8 mouse cellular contexts compared by ENCODE assay signal in genomic region chr2:118491281-118491731, GRCm38 (mm10). TPM values are rescaled to one million over a fixed set of nuclear protein-coding genes. Genes with fewer than 3 reads are reported as not detected.
DNase-seq lines count a peak whose midpoint lies in the region; TF ChIP-seq lines count a peak whose summit lies in the region.

No protein-coding gene starts in this region.

- no peak for TF ChIP-seq CTCF in bone marrow, adult 2 months (IDR thresholded peaks at IDR 0.05; ENCODE audit: control insufficient read depth, insufficient read depth, low read length)

- DNase-seq in layer of hippocampus, adult 9-11 months = peak; percentile 66
- DNase-seq in layer of hippocampus, adult 11-12 months (ENCODE audit: low spot score) = no peak
- peak; percentile 49 for DNase-seq in kidney, adult 9 months
- DNase-seq in lung, postnatal 10 days = peak; percentile 66
- peak; percentile 79 to 84 for DNase-seq in thymus, postnatal 36 days
- no peak for DNase-seq in urinary bladder, postnatal 10 days (ENCODE audit: low spot score)
- no peak for DNase-seq in urinary bladder, postnatal 4 days (ENCODE audit: low spot score in 2 of 2)

- TF ChIP-seq POLR2A in bone marrow, adult 2 months (IDR thresholded peaks at IDR 0.05; ENCODE audit: borderline replicate concordance, control insufficient read depth, low read depth, low read length) = 0 out of 2 replicates have a peak, but pooled peaks have one; percentile 20

- peaks cover 8% of the 10 kb centered on the region for H3K4me1 ChIP-seq in bone marrow, adult 2 months (ENCODE audit: control insufficient read depth, insufficient read depth, low read length)

- peak overlapping the region; percentile 78 for H3K27ac ChIP-seq in bone marrow, adult 2 months (ENCODE audit: control insufficient read depth, insufficient read depth, low read depth, low read length, poor library complexity)

- no peak overlapping the region for H3K4me3 ChIP-seq in bone marrow, adult 2 months (replicated peaks; ENCODE audit: control insufficient read depth, low read depth, low read length)

- 2% methylated on average over 5 of the region's 5 CpGs for WGBS in bone marrow, adult 2 months

RNA-seq across cellular contexts. Expression of gene Srp14, which starts 11.8 kb away (rescaled TPM):
- polyA plus RNA-seq in bone marrow, adult 2 months (2011; ENCODE audit: insufficient read depth, insufficient read length, low replicate concordance, missing spikeins) = 110 and 142 TPM in 2 replicates

RNA-seq across cellular contexts. Expression of gene Bmf, which starts 58.2 kb away (rescaled TPM):
- 7.3 and 8.8 TPM in 2 replicates for polyA plus RNA-seq in bone marrow, adult 2 months (2011; ENCODE audit: insufficient read depth, insufficient read length, low replicate concordance, missing spikeins)

Comparison
In these comparisons a context has a peak if more than half of its experiments do, and no peak if none do; other contexts are left out.
1. DNase-seq: peak in layer of hippocampus, adult 9-11 months (single experiment), kidney, adult 9 months (single experiment), lung, postnatal 10 days (single experiment) and thymus, postnatal 36 days (2 of 2); none in layer of hippocampus, adult 11-12 months (single experiment), urinary bladder, postnatal 10 days (single experiment) and urinary bladder, postnatal 4 days (0 of 2).